Mouse (Mus musculus) liver, embryonic 14 days (tissue): ENCODE results near the gene Strn3. TPM values are rescaled to one million over a fixed set of nuclear protein-coding genes. Genes with fewer than 3 reads are reported as not detected.

Experiments
- polyA plus RNA-seq: library from polyadenylated mRNA; depleted of rRNA; stranded (reverse); fragments of >200 nt; gene quantifications from 2 replicates; pipeline ENCODE4 v1.2.3, GENCODE M21; 2012; rRNA removed

The Strn3 gene
- 15.0 and 17.5 TPM in 2 replicates for polyA plus RNA-seq

DNA sequence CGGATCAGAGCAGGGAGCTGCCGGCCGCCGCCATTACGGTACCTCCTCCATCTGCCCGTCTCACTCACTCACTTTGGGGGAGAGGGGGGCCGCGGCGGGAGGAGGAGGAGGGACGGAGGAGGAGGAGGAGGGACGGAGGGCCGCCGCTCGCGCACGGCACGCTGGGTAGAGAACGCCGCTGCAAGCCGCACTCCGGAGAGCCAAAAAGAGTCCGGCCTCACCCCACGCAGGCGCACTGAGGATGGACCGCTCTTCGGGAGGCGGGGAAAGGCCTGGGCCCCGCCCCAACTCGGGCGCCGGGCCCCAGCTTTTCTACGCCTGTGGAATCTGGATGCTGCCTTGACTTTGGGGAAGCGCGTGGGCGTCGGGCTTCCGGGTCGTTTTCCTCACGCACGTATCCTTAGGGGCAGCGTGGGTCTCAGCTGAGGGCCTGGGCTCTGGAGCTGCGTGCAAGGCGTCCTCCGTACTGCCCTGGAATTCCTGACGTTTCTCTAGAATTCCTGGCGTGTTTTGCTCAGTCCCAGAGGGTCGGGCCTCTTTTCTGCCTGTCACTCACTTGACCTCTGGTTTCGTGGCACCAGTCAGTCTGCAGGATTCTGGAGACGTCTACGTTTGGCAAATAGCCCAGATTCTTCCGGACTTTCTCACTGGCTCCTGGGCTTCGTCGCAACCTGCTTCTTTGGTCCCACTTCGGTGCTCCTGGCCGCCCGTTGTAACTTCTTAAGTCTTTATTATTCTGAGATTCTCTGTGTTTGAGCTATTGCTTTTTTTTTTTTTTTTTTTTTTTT is at the start of gene Strn3:
TSS of gene Strn3 (minus strand) at position 53 of the 788 bp plus-strand sequence.

GRCm38 (mm10) chr12:51690893-51691844 is 528 bp downstream of the Strn3 start, which contains the start of gene Ap4s1:
Gene Ap4s1, plus strand, starts transcription at chr12:51691033.

DNA sequence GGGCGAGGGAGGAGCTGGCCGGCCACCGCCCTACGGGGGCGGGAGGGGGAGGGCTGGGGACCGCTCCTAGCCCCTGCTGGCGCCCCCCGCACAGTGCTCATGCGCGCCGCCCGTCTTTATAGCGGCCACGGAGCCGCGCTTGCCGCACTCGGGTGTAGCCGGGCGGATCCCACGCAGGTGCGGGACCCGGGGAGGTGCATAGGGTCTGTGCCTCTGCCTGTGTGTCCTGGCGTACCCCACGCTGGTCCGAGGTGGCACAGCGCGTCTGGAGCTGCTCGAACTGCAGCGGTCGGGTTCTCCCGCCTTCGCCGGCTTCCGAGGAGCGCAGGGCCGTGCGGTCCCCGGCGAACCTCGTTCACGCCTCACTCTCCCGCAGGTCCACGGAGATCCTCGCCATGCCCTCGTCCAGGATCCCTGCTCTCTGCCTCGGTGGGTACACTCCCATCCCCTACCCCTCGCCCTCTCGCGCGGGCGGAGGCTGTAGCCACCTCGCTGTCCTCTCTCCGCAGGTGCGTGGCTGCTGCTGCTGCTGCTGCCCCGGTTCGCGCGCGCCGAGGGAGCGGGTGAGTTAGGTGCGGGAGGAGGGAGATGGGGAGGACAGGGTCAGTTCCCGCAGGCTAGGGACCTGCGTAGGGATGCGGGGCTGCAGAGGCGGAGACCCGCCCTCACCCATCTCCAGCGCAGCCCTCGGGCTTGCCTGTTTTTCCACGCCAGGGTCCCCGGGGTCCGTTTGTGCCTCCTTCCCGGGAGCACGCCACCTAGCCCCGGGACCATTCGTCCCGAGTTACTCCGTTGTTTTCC is 98.3 kb downstream of the Strn3 start, which contains the start of gene Coch:
TSS of gene Coch (plus strand) at position 113 of the 801 bp plus-strand sequence.

Other genes with a start within 250 kb of the Strn3 start
- 0.03 and 0.28 TPM in 2 replicates for gene Coch, start 98.6 kb downstream of the Strn3 start, polyA plus RNA-seq
- 7.1 and 7.2 TPM in 2 replicates for gene Ap4s1, start 864 bp downstream of the Strn3 start, polyA plus RNA-seq
- gene Hectd1, start 137.6 kb upstream of the Strn3 start, polyA plus RNA-seq, result 20.6 and 24.6 TPM in 2 replicates